Mouse (Mus musculus) embryonic facial prominence, embryonic 15.5 days (tissue): ENCODE data around the gene Ppif. TPM values are rescaled to one million over a fixed set of nuclear protein-coding genes. Genes with fewer than 3 reads are reported as not detected.
A peak's percentile ranks its signal among the peaks of the same experiment; 100 is the strongest.

Experiments
- ATAC-seq: fragments of 200-750 bp; cut with Nextera tagmentation; 2 replicates; pipeline ENCODE4 v1.8.0; 2017; ENCODE audit warnings: low read depth, moderate TSS enrichment; ENCODE audit not compliant: insufficient number of reproducible peaks, low FRiP score, low TSS enrichment
- H3K27ac ChIP-seq: fragments of 300-500 bp; sonication (generic); replicated peaks from 2 replicates; pipeline ENCODE4 v1.5.1; 2015; ENCODE audit warnings: mild to moderate bottlenecking, inconsistent platforms
- H3K27me3 ChIP-seq: fragments of 300-500 bp; sonication (generic); 2 replicates; pipeline ENCODE4 v1.6.1; 2015; ENCODE audit warnings: inconsistent platforms
- H3K36me3 ChIP-seq: fragments of 300-500 bp; sonication (generic); 2 replicates; pipeline ENCODE4 v1.6.1; 2015; ENCODE audit warnings: mild to moderate bottlenecking, inconsistent platforms
- H3K4me1 ChIP-seq: fragments of 300-500 bp; sonication (generic); 2 replicates; pipeline ENCODE4 v1.6.1; 2015; ENCODE audit warnings: inconsistent platforms
- H3K4me2 ChIP-seq: fragments of 300-500 bp; sonication (generic); replicated peaks from 2 replicates; pipeline ENCODE4 v1.6.1; 2015; ENCODE audit warnings: mild to moderate bottlenecking, inconsistent platforms
- H3K4me3 ChIP-seq: fragments of 300-500 bp; sonication (generic); replicated peaks from 2 replicates; pipeline ENCODE4 v1.5.1; 2015; ENCODE audit warnings: mild to moderate bottlenecking, inconsistent platforms
- H3K9ac ChIP-seq: fragments of 300-500 bp; sonication (generic); 2 replicates; pipeline ENCODE4 v1.6.1; 2015; ENCODE audit warnings: inconsistent platforms
- H3K9me3 ChIP-seq: fragments of 300-500 bp; sonication (generic); replicated peaks from 2 replicates; pipeline ENCODE4 v1.6.1; 2016; ENCODE audit warnings: inconsistent platforms
- WGBS: fragments of 180-500 bp; shearing (Covaris S2); methylation state at CpG from one replicate; pipeline ENCODE4 v1.1.7; 2015; 5-methylcytosine and 5-hydroxymethylcytosine counted together
- polyA plus RNA-seq: library from polyadenylated mRNA; unstranded; fragments of >200 nt; fragmentation: Nextera tagmentation; extraction: Ambion mirVana; gene quantifications from 2 replicates; pipeline ENCODE4 v1.2.1, GENCODE M21; 2015

Gene Ppif
- polyA plus RNA-seq = 25.3 and 30.6 TPM in 2 replicates

- peak within 1 kb of the TSS; percentile 78 for H3K4me2 ChIP-seq
- H3K4me1 ChIP-seq = peaks cover 37% of the 10 kb centered on the region
- no peaks in the 10 kb centered on the region for H3K27me3 ChIP-seq
- H3K9ac ChIP-seq = peak within 1 kb of the TSS; percentile 84
- WGBS = under 1% methylated on average over 70 of the region's 70 CpGs
- H3K9me3 ChIP-seq = no peaks in the 10 kb centered on the region
- H3K4me3 ChIP-seq = peak within 1 kb of the TSS; percentile 78
- peak; percentile 89 for ATAC-seq
- peak within 1 kb of the TSS; percentile 51; the same call in 1 of the 2 replicates for H3K27ac ChIP-seq
- H3K36me3 ChIP-seq = peaks cover 30% of the 10 kb centered on the region
These were observed at the start of gene Ppif for GRCm38 (mm10) chr14:25693888-25694568. TSS of gene Ppif (plus strand) at chr14:25694154.

GRCm38 (mm10) chr14:25645717-25646116 lies 48.2 kb upstream of the Ppif start:
- Histone ChIP-seq H3K27ac (no peak overlapping the region; the same call in 1 of the 2 replicates), H3K4me3 (no peak overlapping the region), H3K4me1 (0 out of 2 replicates have a peak, but pooled peaks cover 1% of the 10 kb centered on the region), H3K27me3 (no peaks in the 10 kb centered on the region), H3K4me2 (no peak overlapping the region), H3K36me3 (peaks cover 83% of the 10 kb centered on the region), H3K9ac (no peak overlapping the region), H3K9me3 (no peaks in the 10 kb centered on the region)
- 91% methylated on average over 9 of the region's 9 CpGs for WGBS
- ATAC-seq = no peak

- H3K9ac ChIP-seq = no peak overlapping the region
- no peak overlapping the region for H3K4me3 ChIP-seq
- peak; percentile 21; the same call in 1 of the 2 replicates for ATAC-seq
- no peaks in the 10 kb centered on the region for H3K9me3 ChIP-seq
- H3K27me3 ChIP-seq = no peaks in the 10 kb centered on the region
- peaks cover 88% of the 10 kb centered on the region for H3K36me3 ChIP-seq
- H3K27ac ChIP-seq = no peak overlapping the region; the same call in 1 of the 2 replicates
- no peaks in the 10 kb centered on the region for H3K4me1 ChIP-seq
- 73% methylated on average over 2 of the region's 2 CpGs for WGBS
- H3K4me2 ChIP-seq = no peak overlapping the region
These were observed 47.8 kb upstream of the Ppif start for GRCm38 (mm10) chr14:25646161-25646621.

- Histone ChIP-seq H3K4me1 (no peaks in the 10 kb centered on the region), H3K4me2 (no peak overlapping the region), H3K27ac (no peak overlapping the region), H3K36me3 (peaks cover 98% of the 10 kb centered on the region), H3K27me3 (no peaks in the 10 kb centered on the region), H3K9ac (no peak overlapping the region), H3K4me3 (no peak overlapping the region), H3K9me3 (no peaks in the 10 kb centered on the region)
- 99% methylated on average over 4 of the region's 4 CpGs for WGBS
- ATAC-seq = no peak
These were observed 42.8 kb upstream of the Ppif start for GRCm38 (mm10) chr14:25651131-25651530.

- WGBS = 91% methylated on average over 9 of the region's 9 CpGs
- ATAC-seq = no peak
- no peak overlapping the region for H3K9ac ChIP-seq
- no peaks in the 10 kb centered on the region for H3K9me3 ChIP-seq
- H3K4me1 ChIP-seq = no peaks in the 10 kb centered on the region
- peaks cover 98% of the 10 kb centered on the region for H3K36me3 ChIP-seq
- H3K27me3 ChIP-seq = no peaks in the 10 kb centered on the region
- no peak overlapping the region for H3K27ac ChIP-seq
- no peak overlapping the region for H3K4me3 ChIP-seq
- H3K4me2 ChIP-seq = no peak overlapping the region
These were observed 42.0 kb upstream of the Ppif start for GRCm38 (mm10) chr14:25651905-25652304.

GRCm38 (mm10) chr14:25654401-25655197 lies 39.4 kb upstream of the Ppif start:
- 84% methylated on average over 14 of the region's 14 CpGs for WGBS
- Histone ChIP-seq H3K4me1 (no peaks in the 10 kb centered on the region), H3K36me3 (peaks cover 98% of the 10 kb centered on the region), H3K9me3 (no peaks in the 10 kb centered on the region), H3K9ac (no peak overlapping the region), H3K4me2 (no peak overlapping the region), H3K27ac (no peak overlapping the region), H3K27me3 (no peaks in the 10 kb centered on the region), H3K4me3 (no peak overlapping the region)
- no peak for ATAC-seq

- no peak overlapping the region for H3K9ac ChIP-seq
- H3K4me1 ChIP-seq = no peaks in the 10 kb centered on the region
- no peaks in the 10 kb centered on the region for H3K9me3 ChIP-seq
- no peak overlapping the region for H3K4me2 ChIP-seq
- H3K4me3 ChIP-seq = no peak overlapping the region
- peaks cover 99% of the 10 kb centered on the region for H3K36me3 ChIP-seq
- H3K27ac ChIP-seq = no peak overlapping the region
- 68% methylated on average over 11 of the region's 11 CpGs for WGBS
- ATAC-seq = no peak
- no peaks in the 10 kb centered on the region for H3K27me3 ChIP-seq
These were observed 33.3 kb upstream of the Ppif start for GRCm38 (mm10) chr14:25660661-25661060.

GRCm38 (mm10) chr14:25661185-25661920 lies 32.6 kb upstream of the Ppif start:
- H3K4me2 ChIP-seq = no peak overlapping the region
- H3K36me3 ChIP-seq = peaks cover 97% of the 10 kb centered on the region
- no peak overlapping the region for H3K27ac ChIP-seq
- H3K27me3 ChIP-seq = no peaks in the 10 kb centered on the region
- H3K4me3 ChIP-seq = no peak overlapping the region
- no peaks in the 10 kb centered on the region for H3K4me1 ChIP-seq
- WGBS = 74% methylated on average over 17 of the region's 17 CpGs
- no peak overlapping the region for H3K9ac ChIP-seq
- H3K9me3 ChIP-seq = no peaks in the 10 kb centered on the region
- ATAC-seq = no peak

GRCm38 (mm10) chr14:25663649-25664309 lies 30.2 kb upstream of the Ppif start:
- Histone ChIP-seq H3K27ac (no peak overlapping the region), H3K9ac (no peak overlapping the region), H3K9me3 (no peaks in the 10 kb centered on the region), H3K27me3 (no peaks in the 10 kb centered on the region), H3K4me2 (no peak overlapping the region), H3K36me3 (peaks cover 82% of the 10 kb centered on the region), H3K4me3 (no peak overlapping the region), H3K4me1 (no peaks in the 10 kb centered on the region)
- ATAC-seq = no peak
- 77% methylated on average over 7 of the region's 7 CpGs for WGBS

GRCm38 (mm10) chr14:25664310-25664695 lies 29.7 kb upstream of the Ppif start:
- H3K4me3 ChIP-seq = no peak overlapping the region
- H3K36me3 ChIP-seq = peaks cover 76% of the 10 kb centered on the region
- 88% methylated on average over 7 of the region's 7 CpGs for WGBS
- no peak for ATAC-seq
- H3K4me2 ChIP-seq = no peak overlapping the region
- no peaks in the 10 kb centered on the region for H3K27me3 ChIP-seq
- no peaks in the 10 kb centered on the region for H3K4me1 ChIP-seq
- H3K9me3 ChIP-seq = no peaks in the 10 kb centered on the region
- H3K27ac ChIP-seq = no peak overlapping the region
- H3K9ac ChIP-seq = no peak overlapping the region
